Mouse (Mus musculus) neural tube, embryonic 12.5 days (tissue): ENCODE measurements at regions not wholly inside any gene's neighbourhood (a gene's known extent, or its start where the extent isn't known, plus 50 kb on each side); places are given as distances from the start of the nearest gene placed in this dataset.
"Not testable (repeated sequence)": the region's sequence is repeated elsewhere in the genome, so short reads cannot be mapped to it uniquely, and the experiment has no call there.

Experiments used
- ATAC-seq: fragments of 200-750 bp; cut with Nextera tagmentation; 2 replicates; pipeline ENCODE4 v1.8.0; 2017; ENCODE audit warnings: low read depth, mild to moderate bottlenecking, moderate TSS enrichment, moderate library complexity; ENCODE audit not compliant: low FRiP score
- H3K27ac ChIP-seq: fragments of 300-500 bp; sonication (generic); 2 replicates; pipeline ENCODE4 v1.5.1; 2016
- H3K27me3 ChIP-seq: fragments of 300-500 bp; sonication (generic); replicated peaks from 2 replicates; pipeline ENCODE4 v1.6.1; 2016; ENCODE audit warnings: mild to moderate bottlenecking
- H3K36me3 ChIP-seq: fragments of 300-500 bp; sonication (generic); 2 replicates; pipeline ENCODE4 v1.6.1; 2016; ENCODE audit warnings: mild to moderate bottlenecking
- H3K4me1 ChIP-seq: fragments of 300-500 bp; sonication (generic); 2 replicates; pipeline ENCODE4 v1.6.1; 2016
- H3K4me2 ChIP-seq: fragments of 300-500 bp; sonication (generic); replicated peaks from 2 replicates; pipeline ENCODE4 v1.6.1; 2016; ENCODE audit warnings: mild to moderate bottlenecking
- H3K4me3 ChIP-seq: fragments of 300-500 bp; sonication (generic); 2 replicates; pipeline ENCODE4 v1.5.1; 2016
- H3K9ac ChIP-seq: fragments of 300-500 bp; sonication (generic); 2 replicates; pipeline ENCODE4 v1.6.1; 2016; ENCODE audit warnings: mild to moderate bottlenecking
- H3K9me3 ChIP-seq: fragments of 300-500 bp; sonication (generic); 2 replicates; pipeline ENCODE4 v1.6.1; 2016; ENCODE audit warnings: mild to moderate bottlenecking
- WGBS: fragments of 180-500 bp; shearing (Covaris S2); methylation state at CpG from one replicate; pipeline ENCODE4 v1.1.7; 2016; 5-methylcytosine and 5-hydroxymethylcytosine counted together

- not testable (repeated sequence) for H3K27me3 ChIP-seq, H3K4me1 ChIP-seq, H3K4me2 ChIP-seq, H3K27ac ChIP-seq, H3K9ac ChIP-seq, ATAC-seq, H3K4me3 ChIP-seq, H3K36me3 ChIP-seq, H3K9me3 ChIP-seq
- WGBS = 76% methylated on average over 1 of the region's 1 CpGs
These were observed 194.3 kb upstream of the Tmem47 start for GRCm38 (mm10) chrX:80876211-80876610.

- H3K4me3 ChIP-seq = no peak overlapping the region
- H3K9ac ChIP-seq = no peak overlapping the region
- H3K27me3 ChIP-seq = no peaks in the 10 kb centered on the region
- no peaks in the 10 kb centered on the region for H3K4me1 ChIP-seq
- no peaks in the 10 kb centered on the region for H3K36me3 ChIP-seq
- peak; percentile 76 for ATAC-seq
- H3K27ac ChIP-seq = no peak overlapping the region
- H3K4me2 ChIP-seq = no peak overlapping the region
- H3K9me3 ChIP-seq = no peaks in the 10 kb centered on the region
These were observed 169.0 kb upstream of the Tmem47 start for GRCm38 (mm10) chrX:80901524-80901923.

GRCm38 (mm10) chrX:80932695-80933094, 137.8 kb upstream of the Tmem47 start:
- H3K4me1 ChIP-seq = no peaks in the 10 kb centered on the region
- no peak overlapping the region for H3K27ac ChIP-seq
- no peaks in the 10 kb centered on the region for H3K36me3 ChIP-seq
- no peak for ATAC-seq
- H3K9me3 ChIP-seq = no peaks in the 10 kb centered on the region
- no peak overlapping the region for H3K4me2 ChIP-seq
- WGBS = 81% methylated on average over 1 of the region's 1 CpGs
- H3K9ac ChIP-seq = no peak overlapping the region
- no peak overlapping the region for H3K4me3 ChIP-seq
- no peaks in the 10 kb centered on the region for H3K27me3 ChIP-seq
